Mouse (Mus musculus) midbrain, embryonic 15.5 days (tissue): ENCODE results near the gene Gm28230. TPM values are rescaled to one million over a fixed set of nuclear protein-coding genes. Genes with fewer than 3 reads are reported as not detected.

Experiments used
- microRNA counts: library from miRNA; unstranded; fragments of <30 nt; microRNA quantifications from one replicate; lab custom pipeline; 2016
- microRNA-seq: library from miRNA; unstranded; fragments of <30 nt; microRNA quantifications from one replicate; pipeline ENCODE4, GENCODE M21; 2016
- polyA plus RNA-seq: library from polyadenylated mRNA; unstranded; fragments of >200 nt; fragmentation: Nextera tagmentation; extraction: Ambion mirVana; gene quantifications from 2 replicates; pipeline ENCODE4 v1.2.1, GENCODE M21; 2015

Gene Gm28230
- polyA plus RNA-seq, 1 experiment from 2014 or later, result not detected

MicroRNAs within 50 kb of the gene (microRNA counts, 519-probe panel; counts per million panel counts)
- 1,122 counts per million, percentile 2 among the panel's probes with 10 or more counts for microRNA mmu-miR-10b (lab: Ali Mortazavi, UCI)

Small RNA genes lying within 50 kb of the gene (microRNA-seq; reads per million reads assigned to microRNA genes)
- not detected for gene Gm44463
- 563 reads per million, percentile 74 among the genes with 10 or more reads in this experiment for gene Mir10b

Other genes starting within 250 kb of the Gm28230 start
- 43.4 and 49.4 TPM in 2 replicates for gene Lnpk, start 147.3 kb upstream of the Gm28230 start, polyA plus RNA-seq
- 0.31 and 0.52 TPM in 2 replicates for gene Evx2, start 67.2 kb upstream of the Gm28230 start, polyA plus RNA-seq
- 0.06 TPM in 1 of 2 replicates, not detected in the other for gene Hoxd13, start 58.4 kb upstream of the Gm28230 start, polyA plus RNA-seq
- not detected in 2 replicates for gene Hoxd12, start 51.7 kb upstream of the Gm28230 start, polyA plus RNA-seq
- not detected in 2 replicates for gene Hoxd11, start 47.2 kb upstream of the Gm28230 start, polyA plus RNA-seq
- not detected in 2 replicates for gene Hoxd10, start 34.8 kb upstream of the Gm28230 start, polyA plus RNA-seq
- gene Hoxd9, start 29.0 kb upstream of the Gm28230 start, polyA plus RNA-seq, result not detected in 2 replicates
- 0.08 and 0.10 TPM in 2 replicates for gene Hoxd8, start 22.1 kb upstream of the Gm28230 start, polyA plus RNA-seq
- 0.09 and 0.21 TPM in 2 replicates for gene Hoxd3, start 14.8 kb upstream of the Gm28230 start, polyA plus RNA-seq
- gene Hoxd4, start 14.8 kb upstream of the Gm28230 start, polyA plus RNA-seq, result not detected in 2 replicates
- not detected in 2 replicates for gene Hoxd1, start 36.3 kb downstream of the Gm28230 start, polyA plus RNA-seq
- 139 and 154 TPM in 2 replicates for gene Mtx2, start 99.1 kb downstream of the Gm28230 start, polyA plus RNA-seq